Mouse (Mus musculus): ENCODE data around the gene Nlk. TPM values are rescaled to one million over a fixed set of nuclear protein-coding genes. Genes with fewer than 3 reads are reported as not detected.

The Nlk gene
- polyA plus RNA-seq, 1 experiment from 2014 or later = 6.1 TPM

DNA sequence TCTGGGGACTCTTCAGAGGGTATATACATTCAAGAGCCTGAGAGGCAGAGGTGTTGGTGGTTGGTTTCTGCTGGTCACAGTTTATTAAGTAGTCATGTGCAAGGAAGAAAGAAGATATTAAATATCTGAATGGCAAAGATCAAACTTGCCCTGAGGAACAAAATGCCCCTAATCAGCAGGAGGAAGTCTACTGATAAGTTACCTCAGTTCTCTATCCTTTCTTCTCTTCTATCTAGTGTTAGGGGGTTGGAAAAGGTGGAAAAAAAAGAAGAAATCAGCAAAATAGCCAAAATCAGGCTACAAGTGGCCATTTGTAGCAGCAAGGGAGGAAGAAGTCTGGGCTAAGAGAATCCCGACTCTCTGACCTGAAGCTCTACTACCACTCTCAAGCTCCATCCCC lies 92.3 kb downstream of the Nlk start:
- 56% methylated on average over 1 of the region's 1 CpGs for WGBS (ENCODE audit: insufficient replicate concordance)
- H3K27ac ChIP-seq (ENCODE audit: low read depth) = no peak overlapping the region
- no peaks in the 10 kb centered on the region for H3K4me1 ChIP-seq (ENCODE audit: insufficient read depth)
- H3K9me3 ChIP-seq (ENCODE audit: low read length) = no peaks in the 10 kb centered on the region
- DNase-seq (no peak), ATAC-seq (no peak)
- H3K36me3 ChIP-seq (replicated peaks; ENCODE audit: insufficient read depth, low read length) = no peaks in the 10 kb centered on the region
- H3K9ac ChIP-seq (replicated peaks) = no peak overlapping the region
- H3K4me2 ChIP-seq (ENCODE audit: low read depth, low read length) = no peak overlapping the region
- TF ChIP-seq EP300 (IDR thresholded peaks at IDR 0.05; ENCODE audit: low read depth) = no peak
- TF ChIP-seq CTCF (IDR thresholded peaks at IDR 0.05; ENCODE audit: low read depth) = no peak
- no peaks in the 10 kb centered on the region for H3K27me3 ChIP-seq (ENCODE audit: insufficient read depth, low read length)
- no peak overlapping the region for H3K4me3 ChIP-seq (ENCODE audit: low read depth, low read length)

DNA sequence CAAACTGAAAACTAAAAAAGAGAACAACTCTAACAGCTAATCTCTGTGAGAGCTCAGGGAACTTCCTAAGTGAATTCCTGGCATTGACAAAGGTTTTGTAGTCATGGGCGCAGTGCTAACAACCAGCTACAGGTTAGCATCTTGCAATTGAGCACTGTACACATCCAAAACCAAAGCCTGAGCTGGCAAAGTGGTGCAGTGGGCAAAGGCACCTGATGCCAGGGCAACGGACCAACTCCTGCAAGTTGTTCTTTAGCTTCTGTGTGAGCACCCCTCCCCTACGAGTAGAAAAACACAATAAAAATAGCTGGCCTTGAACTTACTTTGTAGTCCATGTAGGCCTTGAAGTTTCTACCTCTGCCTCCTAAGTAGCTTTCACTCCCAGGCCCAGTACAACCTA lies 94.4 kb downstream of the Nlk start:
- no peak for TF ChIP-seq EP300 (IDR thresholded peaks at IDR 0.05; ENCODE audit: low read depth)
- TF ChIP-seq CTCF (IDR thresholded peaks at IDR 0.05; ENCODE audit: low read depth) = no peak
- H3K9me3 ChIP-seq (ENCODE audit: low read length) = no peaks in the 10 kb centered on the region
- no peaks in the 10 kb centered on the region for H3K4me1 ChIP-seq (ENCODE audit: insufficient read depth)

DNA sequence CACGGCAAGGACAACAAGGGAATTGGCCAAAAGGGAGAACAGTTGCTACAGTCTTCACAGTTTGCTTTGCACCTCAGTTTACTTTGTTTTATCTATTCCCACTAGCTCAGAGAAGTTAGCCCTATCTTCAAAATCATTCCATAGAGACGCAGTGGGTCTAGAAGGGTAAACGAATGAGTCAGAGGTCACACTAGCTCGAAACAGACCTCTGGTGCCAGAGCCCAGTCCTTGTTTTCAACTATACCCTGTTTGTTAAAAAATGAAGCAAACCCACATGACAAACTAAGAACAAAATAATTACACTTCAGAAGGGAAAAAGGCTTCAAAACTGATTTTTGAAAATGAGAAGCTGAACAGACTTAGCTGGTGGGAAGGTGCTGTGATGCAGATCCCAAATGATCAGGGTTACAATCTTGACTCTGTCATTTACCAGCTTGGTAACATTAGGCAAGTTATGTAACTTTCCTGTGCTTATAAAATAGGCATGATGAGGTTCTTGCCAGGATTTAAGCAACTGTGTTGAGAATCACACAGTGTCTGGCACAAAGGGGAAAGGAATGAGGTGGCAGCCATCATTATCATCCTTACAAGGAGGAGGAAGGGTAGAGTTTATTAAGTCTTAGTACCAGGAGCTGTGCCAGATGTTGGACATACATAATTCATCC lies 96.1 kb downstream of the Nlk start:
- Histone ChIP-seq H3K9ac (replicated peaks) (no peak overlapping the region), H3K4me3 (ENCODE audit: low read depth, low read length) (no peak overlapping the region), H3K9me3 (ENCODE audit: low read length) (no peaks in the 10 kb centered on the region), H3K27ac (ENCODE audit: low read depth) (no peak overlapping the region), H3K36me3 (replicated peaks; ENCODE audit: insufficient read depth, low read length) (no peaks in the 10 kb centered on the region), H3K4me2 (ENCODE audit: low read depth, low read length) (no peak overlapping the region), H3K4me1 (ENCODE audit: insufficient read depth) (no peaks in the 10 kb centered on the region), H3K27me3 (ENCODE audit: insufficient read depth, low read length) (no peaks in the 10 kb centered on the region)
- 46% methylated on average over 4 of the region's 4 CpGs for WGBS (ENCODE audit: insufficient replicate concordance)
- ATAC-seq = no peak
- TF ChIP-seq EP300 (IDR thresholded peaks at IDR 0.05; ENCODE audit: low read depth) = no peak
- TF ChIP-seq CTCF (IDR thresholded peaks at IDR 0.05; ENCODE audit: low read depth) = no peak
- DNase-seq = no peak

More for the DNA sequence above, 94.4 kb downstream of the Nlk start:
- Histone ChIP-seq H3K4me3 (ENCODE audit: low read depth, low read length) (no peak overlapping the region), H3K9ac (replicated peaks) (no peak overlapping the region), H3K4me2 (ENCODE audit: low read depth, low read length) (no peak overlapping the region), H3K27me3 (ENCODE audit: insufficient read depth, low read length) (no peaks in the 10 kb centered on the region), H3K27ac (ENCODE audit: low read depth) (no peak overlapping the region), H3K36me3 (replicated peaks; ENCODE audit: insufficient read depth, low read length) (no peaks in the 10 kb centered on the region)
- no peak for ATAC-seq
- WGBS (ENCODE audit: insufficient replicate concordance) = 73% methylated on average over 3 of the region's 3 CpGs
- no peak for DNase-seq

DNA sequence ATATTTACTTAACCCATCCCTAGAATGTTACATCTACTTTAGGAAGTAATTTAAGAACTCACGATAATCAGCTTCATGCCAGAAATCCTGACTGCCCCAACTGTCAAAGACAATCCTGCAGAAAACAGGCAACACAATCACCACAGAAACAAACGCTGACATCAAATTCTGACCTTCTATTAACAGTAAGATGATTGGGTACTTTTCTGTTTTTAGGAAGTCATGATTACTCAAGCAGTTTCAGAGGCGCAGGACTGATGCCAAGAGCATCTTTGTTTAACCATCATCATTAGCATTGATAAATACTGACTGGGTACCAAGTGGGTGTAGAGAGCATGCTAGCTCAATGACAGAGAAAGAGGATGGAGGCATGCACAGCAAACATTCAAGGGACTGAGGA lies 96.7 kb downstream of the Nlk start:
- 37% methylated on average over 3 of the region's 3 CpGs for WGBS (ENCODE audit: insufficient replicate concordance)
- Histone ChIP-seq H3K9me3 (ENCODE audit: low read length) (no peaks in the 10 kb centered on the region), H3K4me2 (ENCODE audit: low read depth, low read length) (no peak overlapping the region), H3K4me3 (ENCODE audit: low read depth, low read length) (no peak overlapping the region), H3K27me3 (ENCODE audit: insufficient read depth, low read length) (no peaks in the 10 kb centered on the region), H3K4me1 (ENCODE audit: insufficient read depth) (no peaks in the 10 kb centered on the region), H3K36me3 (replicated peaks; ENCODE audit: insufficient read depth, low read length) (no peaks in the 10 kb centered on the region), H3K27ac (ENCODE audit: low read depth) (0 out of 2 replicates have a peak overlapping the region, but pooled peaks have one; percentile 24), H3K9ac (replicated peaks) (no peak overlapping the region)
- TF ChIP-seq EP300 (IDR thresholded peaks at IDR 0.05; ENCODE audit: low read depth) (no peak), CTCF (IDR thresholded peaks at IDR 0.05; ENCODE audit: low read depth) (no peak)
- DNase-seq (no peak), ATAC-seq (no peak)

DNA sequence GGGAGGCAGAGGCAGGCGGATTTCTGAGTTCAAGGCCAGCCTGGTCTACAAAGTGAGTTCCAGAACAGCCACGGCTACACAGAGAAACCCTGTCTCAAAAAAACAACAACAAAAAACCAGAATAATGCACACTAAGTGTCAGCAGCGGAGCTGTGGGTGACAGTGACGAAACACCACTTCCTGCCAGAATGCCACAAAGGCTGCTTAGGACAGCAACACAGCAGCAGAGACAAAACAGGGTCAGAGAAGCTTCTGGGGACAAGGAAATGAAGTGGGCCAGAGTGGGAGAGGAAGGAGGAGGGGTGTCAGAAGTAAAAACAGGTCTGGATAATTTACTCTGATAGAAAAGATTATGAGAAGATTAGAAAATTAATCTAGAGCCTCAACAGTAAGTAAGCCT lies 97.1 kb downstream of the Nlk start:
- DNase-seq (peak; percentile 26), ATAC-seq (peak; percentile 38; the same call in 1 of the 2 replicates)
- no peak overlapping the region for H3K9ac ChIP-seq (replicated peaks)
- no peak for TF ChIP-seq CTCF (IDR thresholded peaks at IDR 0.05; ENCODE audit: low read depth)
- WGBS (ENCODE audit: insufficient replicate concordance) = 38% methylated on average over 4 of the region's 4 CpGs
- no peaks in the 10 kb centered on the region for H3K36me3 ChIP-seq (replicated peaks; ENCODE audit: insufficient read depth, low read length)
- no peaks in the 10 kb centered on the region for H3K9me3 ChIP-seq (ENCODE audit: low read length)
- no peak overlapping the region for H3K4me2 ChIP-seq (ENCODE audit: low read depth, low read length)
- 0 out of 2 replicates have a peak overlapping the region, but pooled peaks have one; percentile 24 for H3K27ac ChIP-seq (ENCODE audit: low read depth)
- no peaks in the 10 kb centered on the region for H3K4me1 ChIP-seq (ENCODE audit: insufficient read depth)
- no peak overlapping the region for H3K4me3 ChIP-seq (ENCODE audit: low read depth, low read length)
- H3K27me3 ChIP-seq (ENCODE audit: insufficient read depth, low read length) = no peaks in the 10 kb centered on the region

DNA sequence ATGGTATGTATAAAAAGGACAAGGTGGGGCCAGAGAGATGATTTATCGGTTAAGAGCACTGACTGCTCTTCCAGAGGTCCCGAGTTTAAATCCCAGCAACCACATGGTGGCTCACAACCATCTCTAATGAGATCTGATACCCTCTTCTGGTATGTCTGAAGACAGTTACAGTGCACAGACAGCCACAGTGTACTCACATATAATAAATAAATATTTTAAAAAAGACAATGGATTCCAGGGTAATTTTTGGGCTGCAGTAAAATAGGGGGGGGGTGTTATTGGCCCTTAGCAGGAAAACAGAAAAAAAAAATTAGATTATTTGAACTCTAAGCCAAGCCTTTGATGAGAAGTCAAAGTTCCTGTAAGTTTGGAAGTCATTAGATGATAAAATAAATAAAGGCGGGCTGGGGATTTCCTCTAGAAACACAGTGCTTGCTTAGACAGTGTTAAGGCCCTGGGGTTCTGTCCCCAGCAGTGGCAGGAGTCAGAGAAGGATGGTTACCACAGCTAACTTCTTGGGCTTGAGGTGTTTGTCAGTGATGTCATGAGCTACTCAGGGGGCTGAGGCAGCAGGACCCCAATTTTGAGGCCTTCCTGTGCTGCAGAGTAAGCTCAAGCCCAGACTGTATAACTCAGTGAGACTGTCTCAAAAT lies 98.3 kb downstream of the Nlk start:
- ATAC-seq (no peak), DNase-seq (no peak)
- no peaks in the 10 kb centered on the region for H3K27me3 ChIP-seq (ENCODE audit: insufficient read depth, low read length)
- H3K9me3 ChIP-seq (ENCODE audit: low read length) = no peaks in the 10 kb centered on the region
- no peak for TF ChIP-seq CTCF (IDR thresholded peaks at IDR 0.05; ENCODE audit: low read depth)
- no peak for TF ChIP-seq EP300 (IDR thresholded peaks at IDR 0.05; ENCODE audit: low read depth)
- H3K4me2 ChIP-seq (ENCODE audit: low read depth, low read length) = no peak overlapping the region
- H3K36me3 ChIP-seq (replicated peaks; ENCODE audit: insufficient read depth, low read length) = no peaks in the 10 kb centered on the region
- no peak overlapping the region for H3K9ac ChIP-seq (replicated peaks)
- no peak overlapping the region for H3K27ac ChIP-seq (ENCODE audit: low read depth)
- 76% methylated on average over 3 of the region's 3 CpGs for WGBS (ENCODE audit: insufficient replicate concordance)
- H3K4me3 ChIP-seq (ENCODE audit: low read depth, low read length) = no peak overlapping the region
- 0 out of 2 replicates have a peak, but pooled peaks cover 2% of the 10 kb centered on the region for H3K4me1 ChIP-seq (ENCODE audit: insufficient read depth)
